Mouse (Mus musculus) cerebellum, adult 9-11 months (tissue): ENCODE results near the gene Fads2.

Experiments
- DNase-seq: peaks from one replicate; pipeline ENCODE4 v3.0.0; 2022

The Fads2 gene

GRCm38 (mm10) chr19:10060783-10061590, 40.6 kb downstream of the Fads2 start:
- no peak for DNase-seq

GRCm38 (mm10) chr19:10059911-10060567, 41.5 kb downstream of the Fads2 start:
- no peak for DNase-seq

- no peak for DNase-seq
These were observed 42.6 kb downstream of the Fads2 start for GRCm38 (mm10) chr19:10058876-10059427.

GRCm38 (mm10) chr19:10058352-10058825, 43.2 kb downstream of the Fads2 start:
- DNase-seq = no peak

- DNase-seq = no peak
These were observed 43.8 kb downstream of the Fads2 start for GRCm38 (mm10) chr19:10057486-10058351.

GRCm38 (mm10) chr19:10056686-10057085, 44.9 kb downstream of the Fads2 start:
- DNase-seq = no peak

GRCm38 (mm10) chr19:10055783-10056660, 45.5 kb downstream of the Fads2 start:
- no peak for DNase-seq

- DNase-seq = no peak
These were observed 46.3 kb downstream of the Fads2 start for GRCm38 (mm10) chr19:10055261-10055660.

GRCm38 (mm10) chr19:10054361-10055075, 47.0 kb downstream of the Fads2 start:
- DNase-seq = no peak

- no peak for DNase-seq
These were observed 47.8 kb downstream of the Fads2 start for GRCm38 (mm10) chr19:10053692-10054260.

GRCm38 (mm10) chr19:10052698-10053097, 48.8 kb downstream of the Fads2 start:
- DNase-seq = no peak

GRCm38 (mm10) chr19:10050438-10050837, 51.1 kb downstream of the Fads2 start:
- DNase-seq = no peak

- DNase-seq = no peak
These were observed 52.0 kb downstream of the Fads2 start for GRCm38 (mm10) chr19:10049533-10049932.

- DNase-seq = no peak
These were observed 54.6 kb downstream of the Fads2 start for GRCm38 (mm10) chr19:10046983-10047382.

GRCm38 (mm10) chr19:10046346-10046745, 55.2 kb downstream of the Fads2 start:
- DNase-seq = no peak

GRCm38 (mm10) chr19:10045707-10046106, 55.8 kb downstream of the Fads2 start:
- DNase-seq = no peak

GRCm38 (mm10) chr19:10043643-10044042, 57.9 kb downstream of the Fads2 start:
- no peak for DNase-seq

GRCm38 (mm10) chr19:10042816-10043215, 58.7 kb downstream of the Fads2 start:
- peak; percentile 50 for DNase-seq

GRCm38 (mm10) chr19:10042232-10042631, 59.3 kb downstream of the Fads2 start:
- peak; percentile 67 for DNase-seq

- peak; percentile 77 for DNase-seq
These were observed 60.0 kb downstream of the Fads2 start, which contains the start of gene Fads3 for GRCm38 (mm10) chr19:10041388-10042148. Gene Fads3, plus strand, starts transcription at chr19:10041569.
